Mouse (Mus musculus): ENCODE measurements around the gene Atp6v0e. TPM values are rescaled to one million over a fixed set of nuclear protein-coding genes. Genes with fewer than 3 reads are reported as not detected.

Atp6v0e gene
- polyA plus RNA-seq (2017; shearing (Covaris generic)) = 389 TPM

GRCm38 (mm10) chr17:26662978-26663683 is at the start of gene Atp6v0e:
TSS of gene Atp6v0e (plus strand) at chr17:26663231.

DNA sequence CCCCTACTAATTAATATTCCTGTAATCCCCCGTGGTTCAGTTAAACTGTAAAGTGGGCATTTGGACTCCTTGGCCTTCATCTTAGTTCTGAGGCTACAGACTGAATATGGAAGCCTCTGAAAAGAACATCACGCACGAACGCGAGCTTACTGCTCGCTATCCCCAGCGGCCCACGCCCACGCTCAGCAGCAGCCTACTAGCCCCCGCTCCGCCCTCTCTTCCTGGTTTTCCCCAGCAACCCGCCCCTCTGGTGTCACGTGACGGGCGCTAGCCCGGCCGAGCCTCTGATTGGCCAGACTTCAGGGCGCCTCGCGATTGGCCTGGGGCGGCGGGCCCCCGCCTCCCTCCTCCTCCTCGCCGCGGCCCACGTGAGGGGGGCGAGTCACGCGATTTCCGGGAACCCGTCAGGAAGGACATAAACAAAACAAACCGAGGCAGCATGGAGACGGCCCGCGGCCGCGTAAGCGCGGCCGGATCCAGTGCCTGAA is 52.3 kb downstream of the Atp6v0e start, which contains the start of gene Crebrf:
TSS of gene Crebrf (plus strand) at position 380 of the 488 bp plus-strand sequence.

Other genes with a start within 250 kb of the Atp6v0e start
- gene Neurl1b, start 248.4 kb upstream of the Atp6v0e start, polyA plus RNA-seq (2017; shearing (Covaris generic)) = 0.04 TPM
- gene Ergic1, start 101.7 kb upstream of the Atp6v0e start, polyA plus RNA-seq (2017; shearing (Covaris generic)) = 69.5 TPM
- gene Dusp1, start 101.1 kb upstream of the Atp6v0e start, polyA plus RNA-seq (2017; shearing (Covaris generic)) = 18.5 TPM
- 105 TPM for gene Crebrf, start 52.4 kb downstream of the Atp6v0e start, polyA plus RNA-seq (2017; shearing (Covaris generic))
- gene Bnip1, start 117.8 kb downstream of the Atp6v0e start, polyA plus RNA-seq (2017; shearing (Covaris generic)) = 37.7 TPM
- gene Nkx2-5, start 181.8 kb downstream of the Atp6v0e start, polyA plus RNA-seq (2017; shearing (Covaris generic)) = not detected